Mouse (Mus musculus): ENCODE data around the gene Gm17334.

Gm17334 gene

DNA sequence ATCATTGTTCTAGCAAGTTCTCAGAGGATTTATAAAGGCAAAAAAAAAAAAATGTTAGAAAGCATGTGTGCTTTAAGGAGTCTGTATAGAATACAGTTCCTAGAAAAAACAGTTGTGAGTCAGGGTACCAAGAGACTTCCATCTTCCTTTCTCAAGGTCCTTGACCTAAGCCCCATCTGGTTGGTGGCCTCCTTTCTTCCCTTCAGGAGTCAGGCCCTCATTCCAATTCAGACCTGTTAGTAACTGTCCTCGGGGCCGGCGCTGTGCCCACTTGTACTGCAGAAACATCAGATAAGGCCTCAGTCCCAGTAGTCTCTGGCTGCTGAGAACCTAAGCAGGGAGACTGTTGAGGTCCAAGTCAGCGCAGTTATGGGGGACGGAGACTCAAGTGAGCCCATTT is at the start of gene Gm17334:
Gm17334 (minus strand) TSS at position 101 of the 400 bp plus-strand sequence.
- no peak for DNase-seq (ENCODE audit: low spot score)

DNA sequence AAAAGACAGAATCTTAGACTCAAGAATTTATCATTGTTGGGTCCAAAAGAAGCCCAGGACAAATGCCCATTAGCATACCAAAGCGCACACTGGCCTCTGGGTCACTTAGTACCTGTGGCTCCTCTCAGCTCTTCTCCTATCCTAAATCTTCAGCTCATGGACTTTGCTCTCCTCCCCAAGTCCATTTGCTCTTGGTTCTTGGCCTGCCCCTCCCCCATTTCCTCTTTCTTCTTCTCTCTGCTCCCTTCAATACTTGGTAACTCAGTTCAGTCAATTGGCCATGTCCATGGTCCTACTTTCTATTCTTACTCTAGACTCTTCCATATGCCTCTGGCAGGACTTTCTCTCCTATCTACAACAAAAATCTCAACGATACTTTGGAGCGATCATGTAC is 49.0 kb upstream of the Gm17334 start:
- DNase-seq (ENCODE audit: low spot score), result no peak

DNA sequence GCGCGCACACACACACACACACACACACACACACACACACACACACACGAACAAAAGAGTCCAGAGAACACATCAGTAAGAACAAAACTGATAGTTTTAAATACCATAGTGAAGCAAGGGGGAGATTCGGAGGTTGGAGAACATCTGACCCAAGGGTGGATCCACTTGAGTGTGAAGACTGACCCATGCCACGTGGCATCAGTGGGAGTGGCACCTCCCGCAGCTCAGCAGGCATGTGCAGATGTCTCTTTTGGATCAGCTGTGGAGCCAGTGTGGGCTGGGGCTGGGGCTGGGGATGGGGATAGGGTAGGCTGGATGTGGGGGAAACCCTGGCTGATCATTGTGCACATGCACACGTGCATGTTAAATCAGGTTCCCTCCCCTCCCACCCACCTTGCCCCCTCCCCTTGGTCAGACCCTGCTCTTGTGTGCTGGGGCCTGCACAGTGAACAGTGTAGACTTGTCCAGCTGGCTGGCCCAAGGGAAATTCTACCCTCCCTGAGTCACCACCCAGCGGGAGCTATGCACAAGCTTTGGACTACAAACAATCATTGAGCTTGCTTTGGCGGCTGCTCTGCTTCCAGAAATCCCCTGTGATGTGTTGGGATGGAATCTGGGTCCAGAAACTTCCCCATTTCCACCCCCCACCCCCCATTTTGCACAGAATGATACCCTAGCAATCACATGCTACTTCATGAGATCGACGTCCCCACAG is 48.4 kb upstream of the Gm17334 start:
- DNase-seq (ENCODE audit: low spot score), result no peak

DNA sequence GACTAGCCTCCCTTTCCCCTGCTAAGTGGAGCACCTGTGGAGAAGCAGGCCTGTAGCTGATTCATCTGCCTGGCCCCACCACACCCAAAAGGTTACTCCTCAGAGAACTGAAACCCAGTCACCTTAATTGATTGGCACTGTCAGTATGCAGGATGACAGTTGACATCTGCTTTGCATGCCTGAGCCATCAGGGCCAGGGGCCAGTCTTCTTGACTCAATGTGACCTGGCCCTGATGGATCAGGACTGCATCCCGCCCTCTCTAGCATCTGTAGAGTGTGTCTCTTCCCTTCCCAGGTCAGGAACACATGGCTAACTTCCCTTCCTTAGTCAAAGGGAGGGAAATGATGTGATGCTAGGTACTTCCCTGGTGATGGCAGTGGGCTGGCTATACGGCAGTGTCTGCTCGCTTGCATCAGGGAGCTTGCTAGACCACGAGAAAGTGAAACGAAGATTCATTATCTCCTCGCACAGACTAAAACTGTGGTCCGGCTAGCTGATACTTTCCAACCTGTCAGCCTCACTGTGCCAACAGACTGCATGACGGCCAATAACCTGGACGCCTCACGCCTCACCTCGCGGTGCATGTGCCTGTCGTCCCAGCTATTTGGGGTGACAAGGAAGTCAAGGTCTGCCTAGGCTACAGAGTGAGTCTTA is 47.7 kb upstream of the Gm17334 start:
- DNase-seq (ENCODE audit: low spot score), result no peak

DNA sequence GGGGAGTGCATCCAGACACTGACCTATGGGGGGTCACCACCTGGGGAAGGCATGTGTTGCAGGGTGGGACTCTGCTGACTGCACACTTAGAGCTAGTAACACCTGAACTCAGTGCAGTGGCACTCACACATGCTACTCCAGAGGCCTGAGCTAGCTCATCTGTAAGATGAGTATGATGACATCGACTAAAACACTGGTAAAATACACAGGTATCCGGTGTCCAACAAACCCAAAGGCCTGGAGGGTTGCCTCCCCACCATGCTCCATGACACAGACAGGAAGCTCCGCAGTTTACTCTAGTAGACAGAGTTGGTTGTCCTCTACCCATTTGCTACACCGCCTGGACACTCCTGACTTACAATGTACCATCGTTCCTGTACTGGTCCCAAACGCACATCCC is 46.5 kb upstream of the Gm17334 start:
- DNase-seq (ENCODE audit: low spot score), result no peak

DNA sequence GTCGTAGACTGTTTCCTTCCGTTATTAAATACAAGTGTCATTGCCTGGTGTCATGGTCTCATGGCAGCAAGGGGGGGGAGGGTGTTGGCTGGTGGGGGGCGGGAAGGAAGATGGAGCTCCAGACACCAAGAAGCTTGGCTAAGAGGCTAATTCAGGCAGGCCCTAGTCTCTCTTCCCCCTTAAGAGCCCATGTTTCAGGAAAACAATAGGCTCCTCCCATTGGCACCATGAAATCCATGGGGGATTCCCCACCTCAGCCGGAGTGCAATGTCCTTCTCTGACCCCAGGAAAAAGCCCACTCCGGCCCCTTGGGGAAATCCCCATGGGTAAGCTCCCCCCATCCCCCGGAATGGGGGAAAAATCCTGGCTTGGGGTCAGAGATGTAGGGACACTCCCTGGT is 45.8 kb upstream of the Gm17334 start:
- DNase-seq (ENCODE audit: low spot score), result no peak

DNA sequence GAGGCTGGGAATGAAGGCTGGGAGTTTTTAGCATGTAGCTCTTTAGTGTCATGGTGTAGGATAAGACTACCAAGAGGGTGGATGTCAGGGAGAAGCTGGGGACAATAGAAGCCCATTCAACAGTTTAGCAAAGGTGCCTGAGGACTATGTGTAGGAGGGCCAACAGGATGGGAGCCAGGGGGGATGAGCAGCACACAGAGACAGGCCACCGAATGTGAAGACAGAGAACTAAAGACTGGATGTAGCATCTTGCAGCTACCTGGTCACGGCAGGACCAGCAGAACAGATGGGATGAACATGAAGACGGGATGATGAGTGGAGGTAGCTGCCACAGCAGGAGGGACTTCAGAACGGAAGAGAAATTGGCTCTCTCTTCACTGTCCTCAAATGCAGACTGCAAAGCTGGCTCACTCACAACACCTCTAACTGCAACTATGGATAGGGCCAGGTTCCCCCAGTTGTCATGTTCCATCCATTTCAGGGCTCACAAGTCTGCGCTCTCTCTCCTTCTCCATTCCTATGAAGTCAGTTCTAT is 43.9 kb upstream of the Gm17334 start:
- no peak for DNase-seq (ENCODE audit: low spot score)

DNA sequence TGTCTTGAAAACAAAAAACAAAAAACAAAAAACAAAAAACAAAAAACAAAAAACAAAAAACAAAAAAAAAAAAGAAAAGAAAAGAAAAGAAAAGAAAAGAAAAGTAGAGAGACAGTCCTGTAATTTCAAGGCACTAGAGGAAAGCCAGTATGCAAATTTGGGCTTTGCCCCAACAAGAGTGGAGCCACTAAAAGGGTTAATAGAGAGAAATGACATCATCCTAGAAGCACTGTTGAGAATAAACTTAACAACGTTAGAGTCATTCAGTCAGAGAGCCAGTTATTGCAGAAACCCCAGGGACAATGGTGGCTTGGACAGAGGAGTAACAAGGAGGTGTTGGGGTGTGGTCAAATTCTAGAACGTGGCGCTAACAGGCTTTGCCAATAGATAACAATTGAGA is 41.8 kb upstream of the Gm17334 start:
- DNase-seq (ENCODE audit: low spot score), result no peak

DNA sequence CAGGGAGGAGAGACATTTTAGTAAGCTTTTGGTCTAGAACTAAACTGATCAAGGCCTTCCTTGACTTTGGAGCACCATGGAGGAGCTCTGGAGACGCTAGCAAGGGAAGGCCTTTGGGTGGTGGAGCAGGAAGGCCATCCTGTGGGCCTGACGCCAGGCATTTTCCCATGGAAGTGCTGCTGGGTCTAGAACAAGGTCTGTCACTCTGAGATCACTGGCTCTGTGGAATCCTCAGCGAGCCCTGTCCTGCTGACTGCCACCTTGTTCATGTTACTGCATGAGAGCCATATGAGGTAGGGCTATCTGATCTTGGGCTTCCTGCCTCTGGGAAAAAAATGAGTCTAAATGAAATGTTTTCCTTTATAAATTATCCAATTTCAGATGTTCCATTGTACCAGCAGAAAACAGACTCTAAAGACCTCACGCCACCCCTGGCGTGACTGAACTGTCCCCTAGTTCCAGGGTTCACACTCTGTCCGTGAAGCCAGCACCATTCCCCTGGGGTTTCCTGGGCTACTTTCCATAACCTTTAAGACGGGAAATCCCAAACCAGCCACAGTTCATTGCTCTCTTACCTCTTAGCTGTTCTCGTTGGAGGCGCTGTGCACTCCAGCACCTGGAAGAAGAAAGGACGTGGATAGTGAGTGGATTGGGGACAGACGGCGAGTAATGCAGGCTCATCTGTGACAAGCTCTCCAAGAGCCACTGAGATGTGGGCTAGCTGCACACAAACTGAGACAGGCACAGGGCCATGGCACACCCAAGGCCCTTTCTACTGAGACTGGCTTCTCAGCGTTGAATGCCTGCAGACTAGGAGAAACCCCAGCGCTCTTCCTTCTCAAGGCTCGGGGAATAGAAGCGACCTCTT is 40.2 kb upstream of the Gm17334 start:
- no peak for DNase-seq (ENCODE audit: low spot score)

DNA sequence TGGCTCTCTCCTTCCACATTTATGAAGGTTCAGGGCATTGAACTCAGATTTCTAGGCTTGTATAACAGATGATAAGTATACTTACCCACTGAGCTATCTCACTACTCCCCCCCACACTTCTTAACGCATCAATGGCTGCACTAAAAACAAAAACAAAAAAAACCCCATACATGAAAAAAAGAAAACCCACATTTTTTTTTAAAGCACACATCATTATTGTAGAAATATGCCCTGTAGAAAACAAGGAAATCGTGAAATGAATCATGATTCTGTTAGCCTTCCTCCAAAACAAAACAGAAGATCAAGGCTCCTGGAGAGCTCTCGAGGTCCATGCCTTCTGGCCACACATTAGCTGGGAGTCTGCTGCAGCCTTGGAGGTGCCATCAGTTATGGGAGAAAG is 38.3 kb upstream of the Gm17334 start:
- DNase-seq (ENCODE audit: low spot score), result no peak

DNA sequence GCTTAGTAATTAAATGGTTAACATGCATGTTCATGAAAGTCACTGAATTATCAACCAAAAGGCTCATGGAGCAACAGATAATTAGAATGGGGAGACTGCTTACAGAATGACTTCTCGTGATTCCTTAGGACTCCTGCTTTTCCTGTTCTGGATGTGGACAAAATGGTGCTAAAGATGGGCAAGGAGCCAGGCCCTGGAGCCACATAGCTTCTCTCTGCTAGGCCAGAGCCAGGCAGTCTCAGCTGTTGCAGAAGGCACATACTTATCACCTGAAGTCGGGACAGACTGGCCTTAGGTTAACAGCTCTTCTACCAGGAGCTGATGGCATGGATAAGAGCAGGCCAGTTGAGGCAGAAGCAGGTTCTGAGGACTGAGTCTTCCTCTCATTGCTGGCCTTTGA is 37.8 kb upstream of the Gm17334 start:
- DNase-seq (ENCODE audit: low spot score), result no peak

DNA sequence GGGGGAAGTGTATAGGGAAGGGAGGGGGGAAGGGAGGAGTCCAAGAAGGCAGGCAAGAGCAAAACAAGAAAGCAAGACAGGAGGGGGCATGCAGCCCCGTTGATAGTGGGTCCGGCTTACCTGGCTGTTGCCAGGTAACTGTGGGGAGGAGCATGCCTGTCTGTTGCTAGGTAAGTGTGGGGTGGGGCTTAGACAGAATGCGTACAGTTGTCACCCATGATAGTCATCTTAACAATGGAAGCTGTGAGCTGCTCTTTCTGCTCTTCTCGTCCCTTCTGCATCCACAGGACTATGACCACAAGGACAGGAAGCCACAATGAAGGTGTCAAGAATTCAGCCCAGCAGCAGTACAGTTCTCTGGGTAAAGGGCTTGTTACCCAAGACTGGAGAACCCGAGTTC is 37.2 kb upstream of the Gm17334 start:
- DNase-seq (ENCODE audit: low spot score), result no peak

DNA sequence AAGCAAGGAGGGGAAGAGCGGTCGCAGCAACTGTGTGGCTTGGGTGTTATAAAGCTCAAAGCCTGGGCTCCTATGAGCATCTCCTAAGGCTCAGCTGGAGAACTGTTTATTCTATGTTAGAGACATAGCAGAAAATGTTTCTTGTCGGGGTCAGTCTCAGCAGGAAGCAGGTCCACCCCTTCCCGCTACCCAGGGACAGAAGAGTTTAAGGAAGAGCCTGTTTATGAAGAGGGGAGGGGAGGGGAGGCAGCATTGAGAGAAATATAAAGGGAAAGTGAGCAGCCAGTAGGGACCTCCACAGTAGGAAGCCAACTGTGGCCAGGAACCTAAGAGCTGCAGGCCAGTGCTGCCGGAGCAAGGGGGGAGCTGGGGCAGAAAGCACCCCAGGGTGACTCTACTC is 36.4 kb upstream of the Gm17334 start:
- no peak for DNase-seq (ENCODE audit: low spot score)

DNA sequence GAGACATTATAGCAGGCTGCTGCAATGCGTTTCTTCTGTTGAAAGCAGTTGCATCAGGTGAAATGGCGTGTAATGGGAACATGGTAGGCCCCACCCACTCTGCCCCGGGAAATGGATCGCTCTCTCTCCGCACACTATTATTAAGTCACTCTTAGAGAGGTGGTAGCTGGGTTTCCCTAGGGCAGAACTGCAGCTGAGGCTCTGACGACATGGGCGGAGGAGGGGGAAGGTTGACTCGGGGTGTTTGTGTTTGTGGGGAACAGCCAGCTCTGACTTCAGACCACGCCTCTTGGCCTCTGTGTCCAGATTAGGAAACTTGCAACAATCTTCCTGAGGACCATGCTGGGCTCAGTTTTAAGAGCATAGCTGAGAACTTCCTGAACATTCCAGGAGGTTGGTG is 32.8 kb upstream of the Gm17334 start:
- peak; percentile 45 for DNase-seq (ENCODE audit: low spot score)

DNA sequence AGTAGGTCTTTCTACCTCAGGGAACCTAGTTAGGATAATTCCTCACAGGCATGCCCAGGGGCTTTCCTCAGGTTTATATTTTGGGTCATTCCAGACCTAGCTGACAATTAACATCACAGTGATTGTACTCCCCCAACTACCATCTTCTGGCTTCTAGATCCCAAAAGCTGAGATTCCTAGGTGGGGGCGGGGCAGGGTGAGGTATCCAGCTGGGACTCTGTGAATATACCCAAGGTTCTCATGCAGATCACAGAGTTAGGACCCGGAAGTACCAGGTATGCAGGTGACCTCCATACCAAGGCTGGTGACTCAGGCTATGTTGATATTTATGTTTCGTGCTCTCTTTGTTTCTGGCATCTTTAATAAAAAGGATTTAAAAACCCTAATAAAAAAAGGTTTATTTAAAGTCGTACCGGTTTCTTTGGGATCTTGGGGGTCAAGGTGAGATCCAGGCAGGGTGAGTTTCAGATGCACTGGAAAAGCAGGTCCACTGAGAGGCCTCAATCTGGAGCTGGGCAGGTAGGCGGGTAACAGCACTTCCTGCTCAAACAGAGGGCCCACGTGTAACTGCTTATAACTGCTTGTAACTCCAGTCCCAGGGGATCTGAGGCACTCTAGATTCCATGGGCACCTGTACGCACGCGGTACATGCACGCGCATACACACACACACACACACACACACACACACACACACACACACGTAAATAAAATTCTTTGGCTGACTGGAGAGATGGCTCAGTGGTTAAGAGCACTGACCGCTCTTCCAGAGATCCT is 31.8 kb upstream of the Gm17334 start:
- no peak for DNase-seq (ENCODE audit: low spot score)

DNA sequence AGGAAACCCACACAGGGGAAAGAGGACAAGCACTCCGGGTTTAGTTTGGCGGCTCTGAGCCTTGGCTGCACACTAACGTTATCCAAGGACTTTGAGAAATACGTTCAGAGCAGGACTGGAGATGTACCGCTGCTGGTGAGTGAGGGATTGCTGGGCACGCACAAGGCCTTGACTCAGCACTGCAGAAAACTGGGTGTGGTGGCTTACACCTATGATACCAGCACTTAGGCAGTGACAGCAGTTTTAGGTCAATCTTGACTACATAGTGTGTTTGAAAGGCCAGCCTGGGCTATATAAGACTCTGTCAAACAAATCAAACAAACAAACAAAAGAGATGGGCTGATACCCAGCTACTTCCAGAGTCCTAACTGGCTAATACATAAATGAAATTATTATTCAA is 30.5 kb upstream of the Gm17334 start:
- DNase-seq (ENCODE audit: low spot score), result no peak

DNA sequence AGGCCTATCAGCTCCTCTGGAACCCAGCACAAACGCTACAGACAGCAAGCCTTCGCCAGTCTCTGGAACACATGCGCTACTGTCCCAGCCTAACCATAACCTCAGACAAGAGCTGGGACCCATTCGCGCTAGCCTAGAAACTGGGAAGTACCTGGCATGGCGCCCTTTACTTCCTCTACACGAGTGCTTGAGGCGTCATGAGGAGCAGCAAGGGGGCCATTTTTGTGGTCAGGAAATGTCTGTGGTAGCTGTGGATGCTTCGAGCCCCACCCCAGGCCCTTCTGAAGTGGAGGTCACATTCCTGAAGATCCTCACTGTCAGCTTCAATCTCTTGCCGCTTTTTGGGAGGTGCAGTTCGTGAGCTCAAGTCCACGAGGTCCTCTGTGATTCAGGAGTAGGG is 30.1 kb upstream of the Gm17334 start:
- no peak for DNase-seq (ENCODE audit: low spot score)

DNA sequence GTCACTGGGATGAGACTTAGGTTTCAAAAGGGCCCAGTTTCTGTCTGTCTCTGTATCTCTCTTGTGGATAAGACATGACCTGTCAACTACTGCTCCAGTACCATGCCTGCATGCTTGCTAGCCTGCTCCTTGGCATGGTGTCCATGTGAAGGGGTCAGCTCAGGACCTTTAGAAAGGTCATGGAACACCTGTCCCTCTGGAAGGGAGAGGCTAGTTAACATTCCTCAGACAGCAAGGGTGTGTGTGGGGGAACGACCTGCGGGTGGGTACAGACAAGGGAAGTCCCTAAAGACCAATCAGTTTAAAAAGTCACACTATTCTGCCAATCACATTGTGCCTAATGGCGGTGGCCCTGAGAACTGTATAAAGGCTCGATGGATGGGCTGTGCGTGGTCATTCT is 28.0 kb upstream of the Gm17334 start:
- no peak for DNase-seq (ENCODE audit: low spot score)

DNA sequence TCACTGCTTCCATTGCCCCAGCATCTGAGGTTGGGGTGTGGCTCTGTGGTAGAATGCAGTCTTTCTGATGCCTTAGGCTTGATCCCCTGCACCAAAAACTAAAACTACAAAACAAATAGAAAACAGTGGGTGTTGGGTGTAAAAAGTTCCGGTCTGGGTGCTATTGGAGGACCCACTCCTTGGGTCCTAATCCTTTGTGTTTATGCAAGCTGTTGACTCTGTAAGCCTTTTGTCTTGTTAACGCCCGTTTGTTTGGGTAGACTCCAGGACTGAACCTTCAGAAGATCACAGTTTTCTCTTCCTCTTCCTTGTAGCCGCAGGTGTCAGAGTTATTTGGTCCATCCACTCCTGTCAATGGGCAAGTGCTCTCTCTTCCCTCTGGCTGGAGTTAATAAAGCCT is 27.0 kb upstream of the Gm17334 start:
- DNase-seq (ENCODE audit: low spot score), result no peak

DNA sequence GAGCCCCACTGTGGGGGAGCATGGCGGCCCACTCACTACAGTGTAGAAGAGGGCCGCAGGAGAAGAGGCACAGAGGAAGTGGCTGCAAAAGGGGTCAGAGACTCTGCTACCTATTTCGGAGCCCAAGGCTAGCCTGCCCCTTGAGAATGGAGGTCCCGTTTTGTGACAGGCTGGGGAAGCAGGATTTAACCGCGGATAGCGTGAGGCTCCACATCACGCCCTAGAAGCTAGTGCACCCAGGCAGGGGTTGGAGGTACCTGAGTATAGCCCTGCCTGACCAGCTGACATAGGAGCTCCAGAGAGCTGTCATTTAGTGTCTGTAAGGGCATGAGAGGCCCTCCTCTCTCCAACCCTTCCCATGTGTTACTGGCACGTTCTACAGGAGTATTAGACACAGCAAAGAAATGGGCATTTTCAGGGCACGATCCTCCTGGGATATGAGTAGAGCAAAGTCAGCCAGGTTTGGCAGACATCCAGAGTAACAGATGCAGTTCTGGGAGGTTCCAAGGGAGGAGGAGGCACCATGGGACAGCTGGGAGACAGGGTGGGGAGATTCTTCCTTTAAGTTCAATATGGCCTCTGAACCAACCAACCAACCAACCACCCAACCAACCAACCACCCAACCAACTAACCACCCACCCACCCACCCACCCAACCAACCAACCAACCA is 25.2 kb upstream of the Gm17334 start:
- DNase-seq (ENCODE audit: low spot score), result no peak

DNA sequence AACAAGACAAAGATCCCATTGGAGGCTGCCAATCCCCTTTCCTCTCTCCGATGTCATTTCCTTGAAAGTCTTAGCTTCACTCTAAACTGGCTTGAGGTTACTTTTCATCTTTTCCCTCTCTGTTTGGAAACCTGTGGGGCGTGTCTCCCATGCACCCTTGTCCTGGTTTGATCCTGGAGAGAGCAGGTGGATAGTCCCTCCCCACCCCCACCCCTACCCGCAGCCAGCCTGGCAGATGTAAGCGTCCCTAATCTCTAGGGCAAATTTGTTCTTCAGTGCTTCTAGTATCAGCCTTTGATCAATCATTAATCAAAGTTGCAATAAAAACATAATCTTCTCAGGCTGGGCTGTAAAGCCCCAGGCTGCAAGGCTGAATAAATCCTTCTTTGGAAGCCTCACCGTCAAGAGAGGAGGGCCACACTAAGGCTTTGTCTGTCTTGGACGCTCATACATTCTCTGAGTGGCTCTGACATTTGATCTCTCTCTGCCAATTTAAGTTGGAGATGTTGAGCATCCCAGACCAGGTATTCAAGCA is 24.5 kb upstream of the Gm17334 start:
- DNase-seq (ENCODE audit: low spot score), result no peak
